Mouse (Mus musculus) thymus, adult 2 months (tissue): ENCODE results near the gene Gm20772. TPM values are rescaled to one million over a fixed set of nuclear protein-coding genes. Genes with fewer than 3 reads are reported as not detected.
"Not testable (repeated sequence)": the region's sequence is repeated elsewhere in the genome, so short reads cannot be mapped to it uniquely, and the experiment has no call there.

Source experiments
- DNase-seq: peaks from one replicate; pipeline ENCODE4 v3.0.0; 2021
- H3K27ac ChIP-seq: fragments of 200-500 bp; 2 replicates; pipeline ENCODE4 v1.5.1; 2012; ENCODE audit warnings: low read length, control low read depth; ENCODE audit not compliant: control insufficient read depth, insufficient read depth
- H3K27me3 ChIP-seq: fragments of 200-500 bp; 2 replicates; pipeline ENCODE4 v1.6.1; 2012; ENCODE audit warnings: mild to moderate bottlenecking, low read length, moderate library complexity, mixed read lengths; ENCODE audit not compliant: control insufficient read depth, insufficient read depth
- H3K36me3 ChIP-seq: fragments of 200-500 bp; 2 replicates; pipeline ENCODE4 v1.6.1; 2012; ENCODE audit warnings: mild to moderate bottlenecking, low read length, moderate library complexity; ENCODE audit not compliant: control insufficient read depth, insufficient read depth
- H3K4me1 ChIP-seq: fragments of 200-500 bp; replicated peaks from 2 replicates; pipeline ENCODE4 v1.6.1; 2012; ENCODE audit warnings: low read length; ENCODE audit not compliant: control insufficient read depth, insufficient read depth
- H3K4me3 ChIP-seq: fragments of 200-500 bp; 2 replicates; pipeline ENCODE4 v1.5.1; 2012; ENCODE audit warnings: mild to moderate bottlenecking, low read length, control low read depth, moderate library complexity; ENCODE audit not compliant: control insufficient read depth, insufficient read depth
- WGBS: fragments of 180-500 bp; shearing (Covaris S2); methylation state at CpG from one replicate; pipeline ENCODE4 v1.1.7; 2018; 5-methylcytosine and 5-hydroxymethylcytosine counted together
- polyA plus RNA-seq: library from polyadenylated mRNA; depleted of rRNA; stranded (reverse); fragments of >200 nt; gene quantifications from 2 replicates; pipeline ENCODE4 v1.2.3, GENCODE M21; 2012; rRNA removed

Gene Gm20772
- not detected in 2 replicates for polyA plus RNA-seq

GRCm38 (mm10) chrY:17874441-17874840, at the start of gene Gm20772, which contains the start of gene Gm20831:
Gene Gm20772, plus strand, starts transcription at chrY:17874741.
Gene Gm20831, plus strand, starts transcription at chrY:17874741.
- not testable (repeated sequence) for H3K27ac ChIP-seq, DNase-seq, H3K4me1 ChIP-seq, H3K27me3 ChIP-seq, H3K36me3 ChIP-seq, H3K4me3 ChIP-seq

GRCm38 (mm10) chrY:17846166-17846565, 28.4 kb upstream of the Gm20772 start, which contains the start of gene Gm21904:
Gene Gm21904, minus strand, starts transcription at chrY:17846266.
- not testable (repeated sequence) for H3K36me3 ChIP-seq, H3K4me3 ChIP-seq, H3K27me3 ChIP-seq, DNase-seq, H3K4me1 ChIP-seq, H3K27ac ChIP-seq
- whole genome bisulfite sequencing, result no CpG with 5 or more reads among the region's 3 CpGs

Other genes with a start within 250 kb of the Gm20772 start
- not detected in 2 replicates for gene Gm21904, start 28.5 kb upstream of the Gm20772 start, polyA plus RNA-seq
- not detected in 2 replicates for gene Gm20831, start within 50 bp of the Gm20772 start, polyA plus RNA-seq
- not detected in 2 replicates for gene Srsy, start 62.6 kb downstream of the Gm20772 start, polyA plus RNA-seq
- not detected in 2 replicates for gene Gm21764, start 187.1 kb downstream of the Gm20772 start, polyA plus RNA-seq
- gene Ssty1, start 214.4 kb downstream of the Gm20772 start, polyA plus RNA-seq, result not detected in 2 replicates